Mouse (Mus musculus): ENCODE measurements around the gene Adamts17.

Adamts17 gene

DNA sequence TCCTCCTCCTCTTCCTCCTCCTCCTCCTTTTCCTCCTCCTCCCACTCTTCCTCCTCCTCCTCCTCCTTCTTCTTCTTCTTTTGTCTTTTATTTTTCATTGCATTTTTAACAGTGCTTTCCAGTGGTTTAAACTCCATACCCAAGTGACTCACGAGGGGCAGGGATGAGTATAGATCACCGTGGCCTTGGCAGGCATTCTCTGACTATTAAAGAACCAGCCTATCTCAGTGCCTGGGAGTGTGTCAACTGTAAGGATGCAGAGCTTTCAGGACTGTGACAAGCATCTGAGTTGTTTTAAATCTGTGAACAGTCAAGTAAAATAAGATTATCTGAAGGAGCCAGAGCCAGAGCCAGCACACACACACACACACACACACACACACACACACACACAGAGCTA lies 130.7 kb downstream of the Adamts17 start:
- in situ Hi-C loops (cut with MboI), result no loop called here

GRCm38 (mm10) chr7:66970974-66971373 lies 131.4 kb downstream of the Adamts17 start:
- in situ Hi-C loops (cut with MboI), result no loop called here

- in situ Hi-C loops (cut with MboI), result no loop called here
Measured at GRCm38 (mm10) chr7:66974859-66975258, 135.3 kb downstream of the Adamts17 start.

GRCm38 (mm10) chr7:66976371-66976770 lies 136.8 kb downstream of the Adamts17 start:
- in situ Hi-C loops (cut with MboI), result no loop called here

DNA sequence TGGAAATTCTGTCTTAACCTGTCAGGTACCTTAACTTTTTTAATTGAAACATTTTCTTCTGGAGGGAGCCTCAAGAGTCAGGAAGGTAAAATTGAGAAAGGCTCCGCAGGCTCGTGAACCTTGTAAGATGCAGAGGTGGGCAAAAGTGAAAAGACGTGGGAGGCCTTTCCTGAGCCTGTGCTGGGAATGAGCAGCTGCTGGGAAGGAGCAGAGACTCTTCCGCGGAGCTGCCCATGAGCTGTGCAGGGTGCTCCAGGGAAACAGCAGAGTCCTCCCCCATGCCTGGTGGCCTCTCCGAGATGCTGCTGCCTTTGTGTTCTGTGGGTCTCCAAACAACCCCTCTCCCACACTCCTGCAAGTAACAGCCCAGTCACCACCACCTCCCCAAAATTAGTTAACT lies 142.1 kb downstream of the Adamts17 start:
- in situ Hi-C loops (cut with MboI), result no loop called here

DNA sequence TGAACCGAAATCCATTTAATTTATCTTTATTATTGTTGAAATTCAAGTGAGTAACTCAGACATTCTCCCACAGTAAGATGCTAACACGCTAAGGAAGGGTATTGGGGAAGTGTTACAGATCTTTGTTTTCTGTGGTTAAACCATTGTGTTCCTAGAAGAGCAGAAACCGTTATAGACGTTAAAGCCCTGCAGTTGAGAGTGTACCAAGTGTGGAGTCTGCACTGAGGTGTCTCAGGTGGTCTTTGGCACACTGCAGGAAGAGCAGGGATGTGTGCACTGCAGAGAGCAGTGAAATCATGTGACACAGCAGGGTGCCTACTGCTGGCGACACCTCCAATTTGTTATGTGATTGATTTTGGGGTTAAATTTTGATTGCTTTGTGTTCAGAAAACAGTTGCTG lies 142.5 kb downstream of the Adamts17 start:
- in situ Hi-C loops (cut with MboI), result no loop called here

DNA sequence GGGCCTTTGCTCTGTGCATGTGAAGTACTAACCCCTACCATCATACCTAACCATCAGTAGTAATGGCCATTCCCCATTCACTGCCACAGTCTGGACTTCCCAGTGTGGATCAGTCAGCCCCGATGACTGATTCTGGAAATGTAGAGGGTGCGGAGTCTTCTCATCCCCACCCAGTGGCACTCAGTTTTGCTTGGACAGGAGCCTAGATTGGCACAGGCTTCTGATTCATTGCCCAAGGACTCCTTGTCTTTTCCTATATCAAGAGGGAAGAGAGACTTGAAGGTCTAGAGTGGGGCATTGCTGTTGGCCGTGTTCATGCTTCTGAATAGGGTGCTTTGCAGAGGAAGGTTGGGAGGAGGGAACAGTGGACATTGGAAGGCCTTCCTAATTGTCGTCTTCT lies 148.1 kb downstream of the Adamts17 start:
- in situ Hi-C loops (cut with MboI), result no loop called here

GRCm38 (mm10) chr7:66988441-66988840 lies 148.9 kb downstream of the Adamts17 start:
- in situ Hi-C loops (cut with MboI), result no loop called here

- in situ Hi-C loops (cut with MboI), result no loop called here
Measured at GRCm38 (mm10) chr7:66989357-66990045, 150.0 kb downstream of the Adamts17 start.

DNA sequence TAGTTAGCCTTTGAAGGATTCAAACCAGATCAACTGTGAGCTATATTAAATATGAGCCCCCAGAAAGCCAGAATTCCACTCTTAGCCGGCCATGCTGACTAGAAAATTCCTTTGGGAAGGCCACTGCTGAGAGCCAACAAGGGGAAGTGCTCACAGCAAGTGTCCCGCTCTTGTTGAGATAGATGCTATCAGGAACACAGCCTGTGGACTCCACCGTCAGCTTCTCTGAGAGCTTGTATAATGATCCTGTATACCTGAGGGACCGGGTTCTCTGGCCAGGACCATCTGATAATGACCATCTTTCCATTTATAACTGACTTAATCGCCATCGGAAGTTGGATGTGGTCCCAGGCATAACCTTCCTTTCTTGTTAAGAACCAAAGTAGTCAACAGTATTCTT lies 159.3 kb downstream of the Adamts17 start:
- in situ Hi-C loops (cut with MboI), result no loop called here

- in situ Hi-C loops (cut with MboI), result no loop called here
Measured at GRCm38 (mm10) chr7:67003648-67004047, 164.1 kb downstream of the Adamts17 start.

- in situ Hi-C loops (cut with MboI), result no loop called here
Measured at GRCm38 (mm10) chr7:67004220-67004619, 164.7 kb downstream of the Adamts17 start.

- in situ Hi-C loops (cut with MboI), result no loop called here
Measured at GRCm38 (mm10) chr7:67009841-67010240, 170.3 kb downstream of the Adamts17 start.

DNA sequence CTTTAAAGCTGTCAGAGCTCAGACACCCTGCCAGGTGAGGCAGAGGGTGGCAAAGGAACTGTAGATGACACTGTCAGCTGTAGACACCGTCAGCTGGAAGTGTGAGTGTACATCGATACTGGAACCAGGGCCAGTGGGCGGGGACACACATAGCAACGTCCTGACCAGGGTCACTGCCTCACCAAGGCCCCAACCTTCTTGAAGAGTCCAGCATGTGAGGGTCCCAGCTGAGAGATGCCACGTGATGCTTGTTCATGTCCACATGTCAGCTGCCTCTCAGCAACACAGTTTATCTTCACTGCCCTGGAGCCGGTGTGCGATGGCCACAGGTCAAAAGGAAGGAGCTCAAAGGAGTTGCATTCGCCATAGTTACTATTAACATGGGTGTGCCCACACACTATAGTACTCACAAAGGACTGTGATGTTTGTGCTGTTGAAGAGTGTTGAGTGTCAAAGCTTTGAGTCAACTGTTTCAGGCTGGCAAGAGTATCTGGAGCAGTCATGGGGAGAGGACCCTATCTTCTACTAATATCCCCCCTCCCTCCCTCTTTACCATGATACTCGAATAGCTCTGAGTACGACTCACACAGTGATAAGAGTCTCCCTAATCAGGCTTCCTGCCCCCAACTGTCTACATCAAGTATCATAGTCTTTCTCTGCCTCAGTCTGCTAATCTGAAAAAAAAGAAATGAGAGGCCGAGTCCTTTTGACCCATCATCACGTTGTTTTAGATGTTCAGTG lies 172.6 kb downstream of the Adamts17 start:
- in situ Hi-C loops (cut with MboI), result no loop called here

- in situ Hi-C loops (cut with MboI), result no loop called here
Measured at GRCm38 (mm10) chr7:67013211-67013895, 173.8 kb downstream of the Adamts17 start.

GRCm38 (mm10) chr7:67019937-67020336 lies 180.4 kb downstream of the Adamts17 start:
- in situ Hi-C loops (cut with MboI), result no loop called here

DNA sequence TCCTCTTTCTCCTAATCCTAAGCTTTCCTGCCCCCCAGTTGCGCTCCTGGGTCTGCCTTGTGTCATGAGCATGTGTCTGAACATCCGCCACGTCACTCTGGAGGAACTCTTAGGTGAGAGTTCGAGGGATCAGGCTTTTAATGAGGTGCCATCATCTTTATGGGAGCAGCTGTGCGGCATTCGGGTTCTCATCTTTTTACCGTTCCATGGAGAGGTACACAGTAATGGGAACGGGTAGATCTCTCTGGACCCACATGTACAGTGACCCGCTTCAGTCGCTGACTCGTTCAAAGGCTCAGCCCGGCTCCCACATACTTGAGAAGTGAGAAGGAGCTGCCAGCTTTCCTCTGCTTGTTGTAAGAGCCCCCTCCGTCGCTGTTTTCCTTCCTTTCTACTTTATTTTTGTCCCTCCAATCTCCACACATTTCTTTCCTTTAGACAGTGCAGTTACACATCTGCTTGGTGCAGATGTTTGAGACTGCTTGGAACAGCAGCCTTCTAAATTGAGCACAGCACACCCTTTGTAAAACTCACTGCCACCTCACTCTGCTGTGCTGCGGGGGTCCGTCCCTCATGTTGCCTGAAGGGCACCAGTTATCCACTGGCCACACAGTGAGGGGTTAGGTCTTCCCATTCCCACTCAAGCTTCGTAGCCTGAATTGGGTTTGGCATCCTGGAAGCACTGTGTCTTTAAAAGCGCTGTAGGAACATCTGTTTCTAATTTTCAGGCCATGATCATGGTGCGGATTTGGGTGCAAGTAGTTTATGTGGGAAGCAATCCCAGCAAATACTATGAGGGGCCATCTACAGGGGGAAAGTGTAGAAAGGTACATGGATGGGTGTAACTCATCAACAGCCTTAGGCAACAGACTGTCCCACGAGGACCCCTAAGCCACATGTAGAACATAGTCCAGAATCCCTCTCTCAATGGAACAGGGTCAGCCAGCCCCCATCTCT lies 186.9 kb downstream of the Adamts17 start:
- in situ Hi-C loops (cut with MboI), result no loop called here

- in situ Hi-C loops (cut with MboI), result no loop called here
Measured at GRCm38 (mm10) chr7:67027216-67027615, 187.7 kb downstream of the Adamts17 start.

GRCm38 (mm10) chr7:67027696-67028095 lies 188.2 kb downstream of the Adamts17 start:
- in situ Hi-C loops (cut with MboI), result no loop called here

DNA sequence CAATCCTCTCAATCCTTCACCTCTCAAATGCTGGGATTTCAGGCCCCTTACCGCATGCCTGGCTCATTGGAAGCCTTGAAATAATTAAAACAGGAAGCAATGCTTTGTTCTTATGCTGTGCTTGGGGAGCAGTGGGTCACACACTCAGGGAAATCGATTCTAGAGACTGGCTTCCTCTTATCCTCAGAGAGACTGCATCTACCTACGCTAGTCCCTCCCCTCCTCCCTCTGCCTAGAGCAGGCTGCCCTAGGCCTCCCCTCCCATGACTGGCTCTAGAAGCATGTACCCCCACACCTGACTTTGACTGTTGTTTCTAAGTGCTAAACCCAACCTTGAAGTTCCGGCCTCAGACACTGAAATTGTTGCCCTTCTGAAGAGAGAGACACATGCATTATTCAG lies 189.4 kb downstream of the Adamts17 start:
- in situ Hi-C loops (cut with MboI), result no loop called here

DNA sequence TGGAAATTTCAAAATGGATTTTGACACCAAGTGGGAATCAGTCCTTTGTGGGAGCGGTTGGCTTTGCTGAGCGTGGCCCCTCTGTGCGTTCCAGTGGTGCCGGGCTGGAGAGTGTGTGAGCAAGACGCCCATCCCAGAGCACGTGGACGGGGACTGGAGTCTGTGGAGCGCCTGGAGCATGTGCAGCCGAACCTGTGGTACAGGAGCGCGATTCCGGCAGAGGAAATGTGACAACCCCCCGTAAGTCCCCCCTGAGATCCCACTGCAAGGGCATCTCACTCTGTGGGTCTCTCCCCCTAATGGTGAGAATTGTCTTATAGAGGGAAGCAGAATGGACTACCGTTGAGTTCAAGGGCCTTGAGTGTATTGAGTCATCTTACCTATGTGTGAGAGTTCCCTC lies 189.9 kb downstream of the Adamts17 start:
- in situ Hi-C loops (cut with MboI), result no loop called here

- in situ Hi-C loops (cut with MboI), result no loop called here
Measured at GRCm38 (mm10) chr7:67031284-67031683, 191.7 kb downstream of the Adamts17 start.

Measured in mature B cell (primary cell).